Mouse (Mus musculus) brain, embryonic 14.5 days (tissue): ENCODE measurements around the gene Epha1.

Source experiments
- CTCF ChIP-seq: fragments of 200-500 bp; IDR thresholded peaks from 2 replicates; pipeline ENCODE4 v1.5.1; 2012; ENCODE audit warnings: inconsistent platforms, mild to moderate bottlenecking, moderate library complexity, borderline replicate concordance; ENCODE audit not compliant: insufficient read depth, insufficient read length; ENCODE audit errors: extremely low read depth
- POLR2A ChIP-seq: fragments of 200-500 bp; IDR thresholded peaks from 2 replicates; pipeline ENCODE4 v1.6.1; 2012; ENCODE audit warnings: mild to moderate bottlenecking, inconsistent platforms, borderline replicate concordance; ENCODE audit not compliant: poor library complexity, insufficient read depth, insufficient read length, severe bottlenecking; ENCODE audit errors: extremely low read depth

GRCm38 (mm10) chr6:42381916-42382381 lies 8.9 kb upstream of the Epha1 start:
- TF ChIP-seq POLR2A: no peak
- TF ChIP-seq CTCF: no peak
